ENCODE assay signal across 16 mouse cellular contexts in genomic region chr1:182922824-182923223, GRCm38 (mm10). TPM values are rescaled to one million over a fixed set of nuclear protein-coding genes. Genes with fewer than 3 reads are reported as not detected.
DNase-seq lines count a peak whose midpoint lies in the region; ATAC-seq and TF ChIP-seq lines count a peak whose summit lies in the region.
"Had no signal": no experiment of that assay in that cellular context is flagged by ENCODE, and none has a peak within 500 bp of the region (broad histone marks: within the 10 kb centered on the region; RNA-seq: fewer than 3 reads in every experiment).

No protein-coding gene starts in this region.

- WGBS in midbrain, embryonic 13.5 days, result 34% methylated on average over 4 of the region's 4 CpGs
- 40% methylated on average over 4 of the region's 4 CpGs for WGBS in midbrain, postnatal 0 days
- 38% methylated on average over 4 of the region's 4 CpGs for WGBS in hindbrain, postnatal 0 days
- WGBS in limb, embryonic 10.5 days, result 87% methylated on average over 4 of the region's 4 CpGs

- no peaks in the 10 kb centered on the region for H3K27me3 ChIP-seq in midbrain, embryonic 13.5 days
- H3K27me3 ChIP-seq in midbrain, postnatal 0 days (ENCODE audit: insufficient read depth, low read length), result no peaks in the 10 kb centered on the region
- no peaks in the 10 kb centered on the region for H3K27me3 ChIP-seq in hindbrain, postnatal 0 days (ENCODE audit: insufficient read depth, low read length)
- H3K27me3 ChIP-seq in limb, embryonic 10.5 days (ENCODE audit: low read depth, poor library complexity, severe bottlenecking), result no peaks in the 10 kb centered on the region

- no peak overlapping the region for H3K4me3 ChIP-seq in midbrain, embryonic 13.5 days (replicated peaks)
- H3K4me3 ChIP-seq in midbrain, postnatal 0 days (ENCODE audit: low read depth, low read length), result no peak overlapping the region
- H3K4me3 ChIP-seq in hindbrain, postnatal 0 days (ENCODE audit: low read length), result no peak overlapping the region
- H3K4me3 ChIP-seq in limb, embryonic 10.5 days, result no peak overlapping the region

- no peak for TF ChIP-seq CTCF in midbrain, postnatal 0 days (IDR thresholded peaks at IDR 0.05)
- TF ChIP-seq CTCF in hindbrain, postnatal 0 days (IDR thresholded peaks at IDR 0.05; ENCODE audit: low read depth), result no peak

- DNase-seq in midbrain, postnatal 0 days (ENCODE audit: low spot score), result no peak
- DNase-seq in hindbrain, postnatal 0 days (ENCODE audit: low spot score), result peak; percentile 21
- DNase-seq in kidney, adult 9 months, result no peak
- no peak for DNase-seq in limb, embryonic 10.5 days (ENCODE audit: low spot score)
- DNase-seq: adrenal gland, adult 8-10 months; cerebellum, adult 9-10 months; embryo, embryonic 11 days; kidney, postnatal 36 days; lung, postnatal 10 days had no signal

- no peak for ATAC-seq in midbrain, embryonic 13.5 days
- ATAC-seq in midbrain, postnatal 0 days (ENCODE audit: low FRiP score), result no peak
- peak; percentile 85 for ATAC-seq in common myeloid progenitor, adult 5-6 weeks (replicated peaks; ENCODE audit: low read depth, poor library complexity, severe bottlenecking)
- no peak for ATAC-seq in hindbrain, postnatal 0 days
- peak; percentile 90 for ATAC-seq in neutrophil, adult 5-6 weeks (ENCODE audit: extremely low read depth, insufficient number of reproducible peaks, low FRiP score, poor library complexity, severe bottlenecking)
- ATAC-seq: forebrain, embryonic 16.5 days; intestine, embryonic 16.5 days had no signal

- no peaks in the 10 kb centered on the region for H3K36me3 ChIP-seq in midbrain, embryonic 13.5 days
- H3K36me3 ChIP-seq in midbrain, postnatal 0 days (ENCODE audit: insufficient read depth, low read length), result no peaks in the 10 kb centered on the region
- no peaks in the 10 kb centered on the region for H3K36me3 ChIP-seq in hindbrain, postnatal 0 days (ENCODE audit: insufficient read depth, low read length)
- H3K36me3 ChIP-seq in limb, embryonic 10.5 days, result no peaks in the 10 kb centered on the region
- H3K36me3 ChIP-seq: G1E had no signal

- H3K9ac ChIP-seq in midbrain, embryonic 13.5 days (replicated peaks), result no peak overlapping the region
- H3K9ac ChIP-seq in midbrain, postnatal 0 days (replicated peaks; ENCODE audit: low read length, poor library complexity, severe bottlenecking), result no peak overlapping the region
- H3K9ac ChIP-seq in hindbrain, postnatal 0 days (replicated peaks; ENCODE audit: low read length), result no peak overlapping the region
- H3K9ac ChIP-seq: liver, embryonic 14.5 days had no signal

- peak overlapping the region; percentile 71 for H3K27ac ChIP-seq in midbrain, embryonic 13.5 days
- H3K27ac ChIP-seq in midbrain, postnatal 0 days (ENCODE audit: low read depth, low read length), result no peak overlapping the region
- no peak overlapping the region for H3K27ac ChIP-seq in hindbrain, postnatal 0 days
- no peak overlapping the region for H3K27ac ChIP-seq in limb, embryonic 10.5 days
- H3K27ac ChIP-seq: liver, embryonic 14.5 days had no signal

- H3K9me3 ChIP-seq in midbrain, embryonic 13.5 days, result no peaks in the 10 kb centered on the region
- no peaks in the 10 kb centered on the region for H3K9me3 ChIP-seq in midbrain, postnatal 0 days (ENCODE audit: low read length)
- no peaks in the 10 kb centered on the region for H3K9me3 ChIP-seq in hindbrain, postnatal 0 days (ENCODE audit: low read length)
- no peaks in the 10 kb centered on the region for H3K9me3 ChIP-seq in limb, embryonic 10.5 days (replicated peaks)

- H3K4me1 ChIP-seq in midbrain, embryonic 13.5 days (replicated peaks), result peaks cover 35% of the 10 kb centered on the region
- H3K4me1 ChIP-seq in midbrain, postnatal 0 days (ENCODE audit: insufficient read depth, low read length), result peaks cover 6% of the 10 kb centered on the region; the same call in 1 of the 2 replicates
- H3K4me1 ChIP-seq in hindbrain, postnatal 0 days (ENCODE audit: insufficient read depth, low read length), result peaks cover 13% of the 10 kb centered on the region; the same call in 1 of the 2 replicates
- H3K4me1 ChIP-seq in limb, embryonic 10.5 days, result no peaks in the 10 kb centered on the region

- H3K4me2 ChIP-seq in midbrain, embryonic 13.5 days (replicated peaks), result no peak overlapping the region
- H3K4me2 ChIP-seq in midbrain, postnatal 0 days (ENCODE audit: low read depth, low read length, poor library complexity, severe bottlenecking), result no peak overlapping the region
- no peak overlapping the region for H3K4me2 ChIP-seq in hindbrain, postnatal 0 days (ENCODE audit: low read depth, low read length)

RNA-seq across cellular contexts. Expression of gene Tlr5, which starts 31.8 kb away (rescaled TPM):
- polyA plus RNA-seq in midbrain, embryonic 13.5 days (2015; fragmentation: Nextera tagmentation; extraction: Ambion mirVana), result 0.30 and 0.39 TPM in 2 replicates
- total RNA-seq in midbrain, postnatal 0 days (2014; rRNA removed), result 0.11 and 0.19 TPM in 2 replicates
- polyA plus RNA-seq in midbrain, postnatal 0 days (2015; fragmentation: Nextera tagmentation; extraction: Ambion mirVana), result 0.21 and 0.23 TPM in 2 replicates
- total RNA-seq in common myeloid progenitor, adult 5-6 weeks (2017), result not detected in 2 replicates
- total RNA-seq in hindbrain, postnatal 0 days (2014; rRNA removed), result 0.47 and 1.4 TPM in 2 replicates
- polyA plus RNA-seq in hindbrain, postnatal 0 days (2015; fragmentation: Nextera tagmentation; extraction: Ambion mirVana), result 0.30 and 0.55 TPM in 2 replicates
- total RNA-seq in neutrophil, adult 5-6 weeks (2017), result 7.4 and 12.0 TPM in 2 replicates
- polyA plus RNA-seq in limb, embryonic 10.5 days (2016; fragmentation: Nextera tagmentation; extraction: Ambion mirVana), result 0.33 and 0.69 TPM in 2 replicates
- polyA plus RNA-seq: G1E had no signal

Comparison
In these comparisons a context has a peak if more than half of its experiments do, and no peak if none do; other contexts are left out.
1. ATAC-seq: peak in common myeloid progenitor, adult 5-6 weeks (single experiment) and neutrophil, adult 5-6 weeks (single experiment); none in midbrain, embryonic 13.5 days (single experiment), midbrain, postnatal 0 days (single experiment) and hindbrain, postnatal 0 days (single experiment).